Mouse (Mus musculus) adrenal gland, adult 8-10 months (tissue): ENCODE measurements at regions not wholly inside any gene's neighbourhood (a gene's known extent, or its start where the extent isn't known, plus 50 kb on each side); places are given as distances from the start of the nearest gene placed in this dataset.
"Not testable (repeated sequence)": the region's sequence is repeated elsewhere in the genome, so short reads cannot be mapped to it uniquely, and the experiment has no call there.

Experiments
- DNase-seq: peaks from one replicate; pipeline ENCODE4 v3.0.0; 2022

GRCm38 (mm10) chr15:3909471-3909870 is 69.9 kb downstream of the Fbxo4 start:
- DNase-seq = no peak

- no peak for DNase-seq
These were observed 70.7 kb downstream of the Fbxo4 start for GRCm38 (mm10) chr15:3908721-3909120.

GRCm38 (mm10) chr15:3905548-3905947 is 73.8 kb downstream of the Fbxo4 start:
- DNase-seq = no peak

GRCm38 (mm10) chr15:3878429-3878828 is 100.9 kb downstream of the Fbxo4 start:
- no peak for DNase-seq

- DNase-seq = no peak
These were observed 101.9 kb downstream of the Fbxo4 start for GRCm38 (mm10) chr15:3877506-3877905.

GRCm38 (mm10) chr15:3875210-3875861 is 104.0 kb downstream of the Fbxo4 start:
- peak; percentile 2 for DNase-seq

GRCm38 (mm10) chr15:3831802-3832201 is 147.6 kb downstream of the Fbxo4 start:
- DNase-seq = no peak

GRCm38 (mm10) chr15:3805430-3805829 is 173.9 kb downstream of the Fbxo4 start:
- DNase-seq = peak; percentile 1

- no peak for DNase-seq
These were observed 192.6 kb upstream of the Ghr start for GRCm38 (mm10) chr15:3775865-3776264.

- no peak for DNase-seq
These were observed 189.0 kb upstream of the Ghr start for GRCm38 (mm10) chr15:3772228-3772789.

- no peak for DNase-seq
These were observed 187.0 kb upstream of the Ghr start for GRCm38 (mm10) chr15:3770312-3770711.

- DNase-seq = no peak
These were observed 181.4 kb upstream of the Ghr start for GRCm38 (mm10) chr15:3764726-3765125.

GRCm38 (mm10) chr15:3760396-3760795 is 177.1 kb upstream of the Ghr start:
- no peak for DNase-seq

GRCm38 (mm10) chr15:3755636-3756035 is 172.3 kb upstream of the Ghr start:
- no peak for DNase-seq

- DNase-seq = not testable (repeated sequence)
These were observed 164.8 kb upstream of the Ghr start for GRCm38 (mm10) chr15:3748072-3748471.

GRCm38 (mm10) chr15:3743168-3743814 is 160.0 kb upstream of the Ghr start:
- DNase-seq = no peak

- DNase-seq = no peak
These were observed 158.9 kb upstream of the Ghr start for GRCm38 (mm10) chr15:3742191-3742590.

- peak; percentile 11 for DNase-seq
These were observed 141.9 kb upstream of the Ghr start for GRCm38 (mm10) chr15:3725214-3725613.

- no peak for DNase-seq
These were observed 137.5 kb upstream of the Ghr start for GRCm38 (mm10) chr15:3720668-3721340.

- DNase-seq = no peak
These were observed 128.5 kb upstream of the Ghr start for GRCm38 (mm10) chr15:3711764-3712163.

- no peak for DNase-seq
These were observed 124.1 kb upstream of the Ghr start for GRCm38 (mm10) chr15:3707089-3708078.

- DNase-seq = no peak
These were observed 116.0 kb upstream of the Ghr start for GRCm38 (mm10) chr15:3699234-3699814.
